27 mouse cellular contexts compared by ENCODE assay signal in the genomic region with DNA sequence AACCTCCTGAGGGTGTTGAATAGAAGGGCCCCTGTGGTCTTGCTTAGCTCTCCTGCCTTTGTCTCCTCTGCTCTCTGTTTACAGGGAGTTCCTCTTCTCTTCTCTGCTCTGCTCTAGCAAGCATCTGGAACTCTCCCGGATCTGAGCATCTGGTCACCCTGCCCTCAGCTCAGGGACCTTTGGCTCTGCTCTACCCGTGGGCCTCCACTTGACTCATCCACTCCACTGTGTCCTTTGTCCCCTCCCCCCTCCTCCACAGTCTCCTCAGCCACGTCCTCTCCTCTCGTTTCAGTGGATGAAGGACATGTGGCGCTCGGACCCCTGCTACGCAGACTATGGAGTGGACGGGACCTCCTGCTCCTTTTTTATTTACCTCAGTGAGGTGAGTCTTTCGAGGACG.
A peak's percentile ranks its signal among the peaks of the same experiment; 100 is the strongest.
DNase-seq lines count a peak whose midpoint lies in the region; ATAC-seq and TF ChIP-seq lines count a peak whose summit lies in the region.
"Had no signal": no experiment of that assay in that cellular context is flagged by ENCODE, and none has a peak within 500 bp of the region (broad histone marks: within the 10 kb centered on the region; RNA-seq: fewer than 3 reads in every experiment).

No protein-coding gene starts in this region.

- DNase-seq in heart, embryonic 10.5 days (ENCODE audit: low spot score): no peak
- DNase-seq in heart, postnatal 36 days: no peak
- DNase-seq in kidney, adult 2 months: peak; percentile 15
- DNase-seq in kidney, adult 11 months: no peak
- DNase-seq in lung, embryonic 14.5 days: no peak
- DNase-seq in lung, postnatal 25 days (ENCODE audit: low spot score): no peak
- DNase-seq in neural tube, embryonic 10.5 days (ENCODE audit: extremely low spot score, low spot score): no peak
- DNase-seq: adrenal gland, postnatal 10 days; cerebellum, adult 8-10 months; cerebellum, postnatal 25 days; gastrocnemius, postnatal 14 days; layer of hippocampus, postnatal 36 days; liver, embryonic 13.5 days; midbrain, embryonic 14.5 days; right cerebral cortex, postnatal 25 days; thymus, postnatal 14 days had no signal

- peak overlapping the region; percentile 69; the same call in 1 of the 2 replicates for H3K27ac ChIP-seq in heart, embryonic 10.5 days
- no peak overlapping the region for H3K27ac ChIP-seq in kidney, adult 2 months (ENCODE audit: insufficient read depth, low read depth, low read length)
- 0 out of 2 replicates have a peak overlapping the region, but pooled peaks have one; percentile 1 for H3K27ac ChIP-seq in lung, embryonic 14.5 days (ENCODE audit: low read depth)
- H3K27ac ChIP-seq in neural tube, embryonic 13.5 days (replicated peaks): no peak overlapping the region
- H3K27ac ChIP-seq: embryonic facial prominence, embryonic 10.5 days; embryonic facial prominence, embryonic 15.5 days; forebrain, embryonic 13.5 days; kidney, postnatal 0 days; limb, embryonic 10.5 days; limb, embryonic 15.5 days; liver, embryonic 13.5 days; lung, embryonic 15.5 days; stomach, embryonic 15.5 days had no signal

- H3K9me3 ChIP-seq in heart, embryonic 10.5 days: no peaks in the 10 kb centered on the region
- no peaks in the 10 kb centered on the region for H3K9me3 ChIP-seq in lung, embryonic 14.5 days (ENCODE audit: low read depth, low read length)
- H3K9me3 ChIP-seq in neural tube, embryonic 13.5 days: no peaks in the 10 kb centered on the region
- H3K9me3 ChIP-seq: embryonic facial prominence, embryonic 10.5 days; embryonic facial prominence, embryonic 15.5 days; forebrain, embryonic 13.5 days; limb, embryonic 10.5 days; limb, embryonic 15.5 days; liver, embryonic 13.5 days; lung, embryonic 15.5 days; stomach, embryonic 15.5 days had no signal

- WGBS in heart, embryonic 10.5 days: 71% methylated on average over 10 of the region's 10 CpGs
- WGBS in kidney, adult 2 months: 72% methylated on average over 10 of the region's 10 CpGs
- 54% methylated on average over 10 of the region's 10 CpGs for WGBS in lung, embryonic 14.5 days
- WGBS in neural tube, embryonic 13.5 days: 77% methylated on average over 10 of the region's 10 CpGs

- no peak for TF ChIP-seq POLR2A in kidney, adult 2 months (IDR thresholded peaks at IDR 0.05; ENCODE audit: low read depth, low read length)

- peaks cover 32% of the 10 kb centered on the region; the same call in 1 of the 2 replicates for H3K36me3 ChIP-seq in heart, embryonic 10.5 days
- H3K36me3 ChIP-seq in kidney, adult 2 months (ENCODE audit: control insufficient read depth, insufficient read depth, low read length): no peaks in the 10 kb centered on the region
- H3K36me3 ChIP-seq in lung, embryonic 14.5 days (ENCODE audit: insufficient read depth): no peaks in the 10 kb centered on the region
- peaks cover 37% of the 10 kb centered on the region for H3K36me3 ChIP-seq in neural tube, embryonic 13.5 days
- H3K36me3 ChIP-seq: G1E; liver, embryonic 13.5 days; lung, embryonic 15.5 days; stomach, embryonic 15.5 days had no signal

- no peaks in the 10 kb centered on the region for H3K27me3 ChIP-seq in heart, embryonic 10.5 days (ENCODE audit: insufficient read depth, poor library complexity, severe bottlenecking)
- no peaks in the 10 kb centered on the region for H3K27me3 ChIP-seq in kidney, adult 2 months (replicated peaks; ENCODE audit: control insufficient read depth, insufficient read depth, low read length)
- H3K27me3 ChIP-seq in lung, embryonic 14.5 days (ENCODE audit: insufficient read depth, low read length): no peaks in the 10 kb centered on the region
- no peaks in the 10 kb centered on the region for H3K27me3 ChIP-seq in neural tube, embryonic 13.5 days
- H3K27me3 ChIP-seq: embryonic facial prominence, embryonic 15.5 days; forebrain, embryonic 13.5 days; limb, embryonic 15.5 days; liver, embryonic 13.5 days; lung, embryonic 15.5 days; megakaryocyte, embryonic 14.5 days; stomach, embryonic 15.5 days had no signal

- peaks cover 11% of the 10 kb centered on the region; the same call in 1 of the 2 replicates for H3K4me1 ChIP-seq in heart, embryonic 10.5 days
- no peaks in the 10 kb centered on the region for H3K4me1 ChIP-seq in kidney, adult 2 months (ENCODE audit: control insufficient read depth, insufficient read depth, low read length)
- H3K4me1 ChIP-seq in lung, embryonic 14.5 days (ENCODE audit: insufficient read depth): no peaks in the 10 kb centered on the region
- H3K4me1 ChIP-seq in neural tube, embryonic 13.5 days (replicated peaks): no peaks in the 10 kb centered on the region
- H3K4me1 ChIP-seq: embryonic facial prominence, embryonic 15.5 days; forebrain, embryonic 13.5 days; limb, embryonic 10.5 days; limb, embryonic 15.5 days; lung, embryonic 15.5 days; stomach, embryonic 15.5 days had no signal

- TF ChIP-seq CTCF in kidney, adult 2 months (conservative IDR thresholded peaks at IDR 0.05; ENCODE audit: insufficient read depth, insufficient read length, low read depth, low read length): no peak
- TF ChIP-seq CTCF in lung, embryonic 14.5 days (IDR thresholded peaks at IDR 0.05; ENCODE audit: low read depth): no peak

- H3K9ac ChIP-seq in lung, embryonic 14.5 days: no peak overlapping the region
- H3K9ac ChIP-seq in neural tube, embryonic 13.5 days: no peak overlapping the region
- H3K9ac ChIP-seq: embryonic facial prominence, embryonic 15.5 days; forebrain, embryonic 13.5 days; limb, embryonic 15.5 days; liver, embryonic 13.5 days; lung, embryonic 15.5 days; stomach, embryonic 15.5 days had no signal

- ATAC-seq in lung, embryonic 14.5 days (ENCODE audit: insufficient read depth): peak; percentile 47; the same call in 1 of the 2 replicates
- ATAC-seq in neural tube, embryonic 13.5 days (ENCODE audit: low read depth): 0 out of 2 replicates have a peak, but pooled peaks have one; percentile 42
- ATAC-seq: forebrain, embryonic 13.5 days had no signal

- no peak overlapping the region for H3K4me3 ChIP-seq in heart, embryonic 10.5 days
- H3K4me3 ChIP-seq in kidney, adult 2 months (ENCODE audit: insufficient read depth, low read depth, low read length): no peak overlapping the region
- H3K4me3 ChIP-seq in lung, embryonic 14.5 days (ENCODE audit: low read depth, low read length): no peak overlapping the region
- H3K4me3 ChIP-seq in neural tube, embryonic 13.5 days: no peak overlapping the region
- H3K4me3 ChIP-seq: embryonic facial prominence, embryonic 10.5 days; embryonic facial prominence, embryonic 15.5 days; forebrain, embryonic 13.5 days; limb, embryonic 10.5 days; limb, embryonic 15.5 days; liver, embryonic 13.5 days; lung, embryonic 15.5 days; megakaryocyte, embryonic 14.5 days; stomach, embryonic 15.5 days had no signal

- H3K4me2 ChIP-seq in lung, embryonic 14.5 days: no peak overlapping the region
- no peak overlapping the region for H3K4me2 ChIP-seq in neural tube, embryonic 13.5 days
- H3K4me2 ChIP-seq: embryonic facial prominence, embryonic 15.5 days; forebrain, embryonic 13.5 days; limb, embryonic 15.5 days; liver, embryonic 13.5 days; lung, embryonic 15.5 days; stomach, embryonic 15.5 days had no signal

- intact Hi-C loops in heart, postnatal 36 days (cut with DNase I): no loop called here

Comparison
In these comparisons a context has a peak if more than half of its experiments do, and no peak if none do; other contexts are left out.
1. H3K27ac ChIP-seq: peak in heart, embryonic 10.5 days (single experiment) and lung, embryonic 14.5 days (single experiment); none in kidney, adult 2 months (single experiment) and neural tube, embryonic 13.5 days (single experiment).